Mouse (Mus musculus) T-helper 17 cell (primary cell): ENCODE data around the gene Pnliprp1.

Source experiments
- in situ Hi-C, 2 experiments: fragments of 300-600 bp; cut with MboI, MseI; formaldehyde crosslinking; loops; 1 replicate in 1 of 2; 2 replicates in 1 of 2; pipeline ENCODE4 v1.15.1; 2025; ENCODE audit warnings: high pct_unique_total_duplicates in 2 of 2

The Pnliprp1 gene

GRCm38 (mm10) chr19:58776461-58776860 is 47.8 kb downstream of the Pnliprp1 start:
- in situ Hi-C loops = no loop called here

GRCm38 (mm10) chr19:58781566-58781965 is 52.9 kb downstream of the Pnliprp1 start:
- in situ Hi-C loops = no loop called here

DNA sequence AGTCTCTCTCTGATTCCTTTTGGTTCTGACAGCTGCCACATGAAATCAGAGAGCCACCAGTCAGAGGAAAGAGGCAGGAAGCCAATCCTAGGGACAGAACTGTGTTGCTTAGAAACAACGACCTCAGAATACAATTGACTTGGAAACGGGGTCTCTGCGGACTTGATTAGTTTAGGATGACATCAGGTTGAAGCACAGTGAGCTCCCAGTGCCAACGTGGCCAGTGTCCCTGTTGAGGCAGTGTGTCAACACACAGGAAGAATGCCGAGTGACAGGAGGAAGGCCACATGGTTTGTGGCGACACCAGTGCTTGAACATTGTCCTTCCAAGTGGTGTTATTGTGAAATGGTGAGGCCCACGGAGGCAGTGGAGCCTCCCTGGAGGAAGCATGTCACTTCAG is 55.3 kb downstream of the Pnliprp1 start:
- in situ Hi-C loops = no loop called here

GRCm38 (mm10) chr19:58789194-58789593 is 60.5 kb downstream of the Pnliprp1 start:
- in situ Hi-C loops = loop anchor here in 1 of 2 experiments (5.0 kb wide), 1 partner anchor 42 kb away; no protein-coding TSS in a partner anchor
